Mouse (Mus musculus) heart, postnatal 25 days (tissue): Measurements from ENCODE around the gene Sel1l2. TPM values are rescaled to one million over a fixed set of nuclear protein-coding genes. Genes with fewer than 3 reads are reported as not detected.
"Not testable (repeated sequence)": the region's sequence is repeated elsewhere in the genome, so short reads cannot be mapped to it uniquely, and the experiment has no call there.

Source experiments
- DNase-seq: peaks from one replicate; pipeline ENCODE4 v3.0.0; 2022; ENCODE audit warnings: low spot score
- intact Hi-C: fragments of 180-260 bp; cut with DNase I; formaldehyde crosslinking; loops from one replicate; pipeline ENCODE4 v1.15.1; 2025
- total RNA-seq, 2 experiments: library from RNA; stranded (reverse); gene quantifications; 2 replicates each; pipeline ENCODE4 v1.2.3; 2021

The Sel1l2 gene
- total RNA-seq, 2 experiments from 2014 or later = not detected

DNA sequence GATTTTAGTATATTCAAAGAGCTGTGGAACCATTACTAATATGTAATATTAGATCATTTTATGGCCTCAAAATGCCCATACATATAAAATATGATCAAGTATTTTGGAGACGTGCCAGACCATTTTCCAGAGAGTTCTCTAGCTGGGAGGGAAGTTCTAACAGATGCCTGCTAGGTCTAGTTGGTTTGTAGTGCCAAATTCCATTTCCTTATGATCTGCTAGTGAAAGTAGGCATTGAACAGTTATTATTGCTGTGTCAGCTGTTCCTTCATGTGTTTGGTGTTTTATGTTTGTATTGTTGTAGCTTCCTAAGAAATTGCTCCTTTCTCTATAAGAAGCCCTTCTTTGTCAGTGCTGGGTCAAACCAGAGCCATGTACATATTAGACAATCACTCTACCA, 173.5 kb downstream of the Sel1l2 start:
- intact Hi-C loops = no loop called here
- no peak for DNase-seq

DNA sequence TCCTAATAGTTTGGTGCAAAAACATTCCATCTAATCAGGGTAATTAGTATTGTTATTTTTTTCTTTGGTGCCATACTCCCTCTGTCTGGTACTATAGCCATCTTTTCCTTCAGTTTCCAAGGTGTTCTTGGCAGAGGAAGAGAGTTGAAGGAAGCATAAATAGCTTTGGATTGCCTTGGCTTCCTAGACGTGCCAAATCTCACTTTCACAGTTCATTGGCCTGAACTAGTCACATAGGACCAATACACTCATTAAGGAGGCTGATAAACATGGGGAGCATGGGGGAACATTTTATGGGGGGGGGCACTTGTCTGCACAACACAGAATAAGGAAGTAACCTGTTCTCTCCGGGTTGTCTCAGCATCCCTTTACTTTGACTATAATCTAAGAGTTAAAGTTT, 174.1 kb downstream of the Sel1l2 start:
- intact Hi-C loops = no loop called here
- DNase-seq = no peak

DNA sequence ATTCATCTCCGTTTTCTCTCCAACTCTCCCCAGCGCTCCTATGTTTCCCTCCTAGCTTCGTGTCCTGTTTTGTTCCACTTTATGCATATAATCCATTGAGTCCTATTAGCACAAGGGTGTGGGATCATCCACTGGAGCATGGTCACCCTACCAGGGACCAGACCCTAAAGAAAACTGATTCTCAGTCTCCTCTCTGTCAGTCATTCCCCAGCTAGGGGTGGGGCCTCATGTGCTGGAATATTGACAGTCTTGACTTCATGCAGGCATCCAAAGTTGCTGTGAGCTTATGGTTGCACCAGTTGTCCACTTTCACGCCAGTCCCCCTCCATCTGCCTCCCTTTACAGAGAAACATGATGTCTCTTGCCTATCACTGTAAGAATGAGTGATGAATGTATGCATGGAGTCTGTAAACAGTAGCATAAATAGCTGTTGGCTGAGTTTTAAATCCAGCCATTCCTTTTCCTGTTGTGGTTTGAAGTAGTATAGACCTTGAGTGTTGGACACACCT, 174.9 kb downstream of the Sel1l2 start:
- DNase-seq = no peak

DNA sequence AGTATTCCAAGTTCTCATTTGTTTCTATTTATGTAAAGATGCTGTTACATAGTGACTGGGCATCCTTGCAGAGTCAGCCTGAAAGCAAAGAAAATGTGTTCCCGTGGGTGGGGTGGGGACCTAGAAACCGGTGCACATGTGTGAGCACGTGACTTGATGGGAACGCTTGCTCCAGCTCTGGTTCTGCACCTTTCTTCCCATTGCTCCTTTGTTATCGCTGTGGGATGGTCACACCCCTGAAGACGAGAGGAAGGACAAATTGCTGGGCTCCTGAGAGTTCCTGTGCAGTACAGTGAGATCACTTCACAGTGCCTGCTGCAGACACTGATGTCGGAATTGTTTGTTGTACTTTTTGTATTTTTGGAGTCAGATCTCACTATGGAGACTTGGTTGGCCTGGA, 185.8 kb downstream of the Sel1l2 start:
- intact Hi-C loops = loop anchor here (5.0 kb wide), 1 partner anchor 224 kb away; no protein-coding TSS in a partner anchor
- no peak for DNase-seq

More for the DNA sequence above, 174.9 kb downstream of the Sel1l2 start:
- intact Hi-C loops = no loop called here

DNA sequence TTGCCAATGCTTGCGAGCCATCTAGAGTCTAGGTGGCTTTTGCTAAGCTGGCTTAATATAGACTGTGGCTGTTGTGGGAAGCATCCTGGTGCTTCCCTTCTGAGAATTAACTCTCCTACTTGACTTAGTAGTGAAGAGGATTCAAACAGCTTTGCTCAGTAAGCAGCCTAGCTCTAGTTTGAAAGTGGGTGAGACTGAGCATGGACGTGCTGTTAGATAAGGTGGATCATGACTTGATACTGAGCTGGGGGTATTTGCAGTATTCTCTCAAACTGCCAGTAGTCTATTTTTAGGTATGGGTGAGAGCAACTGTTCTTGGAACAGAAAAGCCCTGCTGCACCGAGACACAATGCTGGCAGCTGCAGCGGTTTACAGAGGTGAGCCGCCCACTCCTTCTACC, 186.9 kb downstream of the Sel1l2 start:
- intact Hi-C loops = loop anchor here (5.0 kb wide), 1 partner anchor 225 kb away; no protein-coding TSS in a partner anchor

DNA sequence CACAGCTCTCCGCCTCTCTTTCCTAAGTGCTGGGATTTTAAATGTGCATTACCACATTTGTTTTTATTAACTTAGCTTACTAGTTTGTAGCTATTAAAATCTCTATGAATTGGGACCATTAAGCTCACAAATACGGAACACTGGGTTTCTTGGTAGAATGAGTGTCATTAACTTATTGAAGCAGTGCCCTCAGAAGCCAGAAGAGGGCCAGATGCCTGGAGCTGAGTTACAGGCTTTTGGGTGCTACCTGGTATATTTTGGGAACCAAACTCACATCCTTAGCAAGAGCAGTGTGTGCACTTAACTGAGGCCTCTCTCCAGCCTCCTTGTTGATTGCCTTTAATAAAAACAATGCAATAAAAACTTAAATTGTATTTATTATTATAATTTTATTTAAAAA, 188.8 kb downstream of the Sel1l2 start:
- intact Hi-C loops = loop anchor here (5.0 kb wide), 1 partner anchor 227 kb away; no protein-coding TSS in a partner anchor
- no peak for DNase-seq

More for the DNA sequence above, 186.9 kb downstream of the Sel1l2 start:
- no peak for DNase-seq

DNA sequence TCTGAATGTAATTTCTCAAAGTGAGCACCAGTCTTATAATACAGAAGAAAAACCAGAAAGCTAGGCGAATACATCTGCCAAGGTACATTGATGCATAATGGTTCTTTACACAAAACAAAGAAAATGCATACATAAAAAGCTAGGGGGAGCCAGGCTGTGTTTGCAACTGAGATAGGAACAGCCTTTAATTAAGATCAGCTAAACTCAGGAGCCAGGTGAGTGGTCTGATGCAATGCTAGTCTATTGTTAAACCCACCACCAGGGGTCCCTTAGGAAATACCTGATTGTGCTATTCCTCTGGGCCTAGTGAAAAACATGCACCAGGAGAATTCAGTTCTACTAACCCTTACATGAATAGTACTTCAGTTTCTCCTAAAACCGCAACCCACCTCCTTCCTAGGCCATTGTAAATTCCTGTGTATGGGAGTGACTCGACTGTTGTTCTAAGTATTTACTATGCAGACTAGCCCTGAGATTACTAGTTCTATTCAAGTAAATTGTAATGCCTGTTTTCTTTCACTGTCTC, 203.8 kb downstream of the Sel1l2 start:
- intact Hi-C loops = not testable (repeated sequence)

More for the DNA sequence above, 203.8 kb downstream of the Sel1l2 start:
- DNase-seq = not testable (repeated sequence)

Other genes with a start within 250 kb of the Sel1l2 start
- gene Gm17374, start 237.7 kb downstream of the Sel1l2 start, total RNA-seq = not detected
- 10 to 100 TPM; 12.5 to 12.6 TPM for gene Esf1, start 219.1 kb downstream of the Sel1l2 start, total RNA-seq
- 10 to 100 TPM; 35.4 to 37.7 TPM for gene Ndufaf5, start 219.1 kb downstream of the Sel1l2 start, total RNA-seq
- gene Macrod2, start 5.6 kb upstream of the Sel1l2 start, total RNA-seq = 1 to 10 TPM; 8.9 to 9.0 TPM